Mouse (Mus musculus): ENCODE measurements around the gene Rita1.

Rita1 gene

DNA sequence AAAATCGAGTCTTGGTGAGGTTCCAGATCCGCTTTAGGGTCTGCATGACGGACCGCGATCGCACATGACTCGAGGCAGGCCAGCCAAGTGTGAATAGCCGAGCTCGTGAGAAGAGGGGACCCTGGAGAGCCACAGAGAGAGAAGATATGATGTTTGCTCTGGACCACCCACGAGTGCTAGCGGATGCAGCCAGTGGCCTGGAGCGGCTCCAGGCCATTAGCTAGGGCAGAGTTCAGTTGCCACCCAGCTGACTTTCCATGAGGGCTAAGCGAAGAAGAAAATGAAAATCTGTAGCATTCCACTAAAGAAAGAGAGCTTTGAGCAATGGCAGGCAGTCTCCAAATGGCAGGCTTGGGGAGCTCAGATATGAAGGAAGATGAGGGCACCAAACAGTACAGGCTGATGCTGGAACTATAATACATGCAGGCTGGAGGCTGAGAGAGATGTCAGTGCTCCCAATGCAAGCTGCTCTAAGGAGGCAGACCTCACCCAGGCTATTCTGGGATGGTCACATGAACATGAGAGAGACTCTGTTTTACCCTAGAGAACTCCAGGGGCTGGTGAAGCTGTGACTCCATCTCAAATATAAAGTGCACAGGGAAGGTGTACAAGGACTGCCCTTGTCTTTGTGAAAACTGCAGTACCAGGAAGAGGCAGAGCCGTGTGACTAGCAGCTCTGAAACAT, 41.2 kb downstream of the Rita1 start:
- in situ Hi-C loops (cut with MboI): no loop called here

DNA sequence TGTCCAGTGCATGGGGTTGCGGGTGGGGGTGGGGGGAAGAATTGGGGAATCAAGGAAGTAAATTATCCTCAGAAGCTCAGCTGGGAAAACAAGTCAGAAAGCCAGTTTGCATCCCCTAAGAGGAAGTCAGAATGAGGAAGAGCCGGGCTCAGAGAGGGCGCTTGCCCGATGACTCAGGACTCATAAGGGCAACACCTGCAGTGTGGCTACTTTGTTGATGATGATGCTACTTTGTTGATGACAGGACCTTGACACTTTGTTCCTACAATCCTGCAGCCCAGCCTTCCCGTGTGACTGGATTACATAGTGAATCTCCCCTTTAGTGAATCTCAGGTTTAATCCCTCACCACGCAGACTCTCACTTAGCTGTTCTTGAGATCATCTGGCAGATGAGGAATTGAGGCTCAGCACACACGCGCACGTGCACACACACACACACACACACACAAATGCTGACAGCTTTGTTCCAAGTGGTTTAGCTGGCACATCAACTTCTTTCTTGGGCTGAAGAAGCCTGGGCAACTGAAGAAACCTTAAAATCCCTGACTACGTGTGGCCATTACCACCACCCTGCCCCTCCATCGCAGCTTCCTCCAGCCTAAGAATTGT, 42.0 kb downstream of the Rita1 start:
- in situ Hi-C loops (cut with MboI): no loop called here

DNA sequence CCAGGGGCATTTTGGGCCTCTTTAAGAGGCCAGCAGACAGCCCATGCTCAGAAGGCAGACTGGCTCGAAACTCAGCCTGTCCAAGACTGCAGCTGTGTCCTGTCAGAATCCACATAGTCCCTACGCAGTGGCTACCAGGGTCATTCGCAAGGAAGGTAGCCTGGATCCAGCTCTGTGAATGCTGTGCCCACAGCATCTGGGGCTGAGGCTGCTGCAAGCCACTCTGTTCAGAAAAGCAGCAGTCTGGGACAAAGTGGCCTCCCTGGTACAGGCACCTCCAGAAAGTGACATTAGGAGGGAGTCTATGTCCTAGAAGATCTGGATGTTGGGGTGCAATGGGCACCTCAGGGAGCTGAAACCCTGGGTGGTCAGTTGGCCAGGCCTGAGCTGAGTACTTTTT, 42.6 kb downstream of the Rita1 start:
- in situ Hi-C loops (cut with MboI): no loop called here

GRCm38 (mm10) chr5:120568964-120569363, 43.4 kb downstream of the Rita1 start:
- in situ Hi-C loops (cut with MboI): no loop called here

- in situ Hi-C loops (cut with MboI): no loop called here
These were observed 44.0 kb downstream of the Rita1 start for GRCm38 (mm10) chr5:120568336-120568768.

GRCm38 (mm10) chr5:120567761-120568211, 44.6 kb downstream of the Rita1 start:
- in situ Hi-C loops (cut with MboI): no loop called here

GRCm38 (mm10) chr5:120567253-120567701, 45.1 kb downstream of the Rita1 start:
- in situ Hi-C loops (cut with MboI): no loop called here

DNA sequence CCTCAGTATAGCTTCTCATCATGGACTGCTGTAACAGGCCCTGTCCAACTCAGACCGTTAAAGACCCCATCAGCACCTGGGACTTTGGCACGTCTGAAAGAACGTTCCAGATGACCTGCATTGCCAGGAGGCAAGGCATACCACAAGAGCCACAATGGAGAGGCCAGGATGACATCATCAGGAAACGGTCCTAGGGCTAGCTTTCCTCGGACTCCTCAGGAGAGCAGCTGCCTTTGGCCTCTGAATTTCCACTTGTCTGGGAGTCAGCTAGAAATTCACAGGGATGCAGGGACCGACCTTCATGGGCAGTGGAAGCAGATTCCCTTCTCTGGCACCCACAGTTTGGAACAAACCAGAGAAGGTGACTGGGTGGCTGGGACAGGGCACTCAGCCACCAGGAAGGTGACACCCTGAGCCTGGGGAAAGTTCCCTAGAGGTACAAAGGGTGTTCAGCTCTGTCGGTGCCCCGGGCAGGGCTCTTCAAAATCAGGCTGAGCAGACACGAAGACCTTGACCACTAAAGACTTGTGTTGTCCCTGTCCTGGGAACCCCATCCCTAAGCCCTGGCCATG, 45.6 kb downstream of the Rita1 start:
- in situ Hi-C loops (cut with MboI): no loop called here

DNA sequence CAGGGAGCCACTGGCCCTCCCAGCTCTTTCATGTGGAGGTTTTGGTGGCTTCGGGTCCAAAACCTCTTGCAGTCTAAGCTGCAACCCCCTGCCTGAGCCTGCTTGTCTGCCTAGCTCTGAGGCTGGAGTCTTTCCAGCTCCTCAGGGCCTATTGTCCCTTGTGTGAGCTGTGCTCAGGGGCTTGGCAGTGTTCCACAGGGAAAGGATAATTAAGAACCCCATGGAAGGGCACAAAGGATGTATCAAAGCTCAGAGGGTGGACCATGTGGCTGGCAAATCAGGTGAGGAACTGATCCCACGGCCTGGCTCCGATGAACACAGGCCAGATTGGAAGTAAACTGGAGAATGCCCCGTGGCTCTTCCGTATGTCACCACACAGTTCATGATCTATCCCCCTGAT, 46.3 kb downstream of the Rita1 start:
- in situ Hi-C loops (cut with MboI): no loop called here

GRCm38 (mm10) chr5:120565171-120565905, 47.1 kb downstream of the Rita1 start:
- in situ Hi-C loops (cut with MboI): no loop called here

- in situ Hi-C loops (cut with MboI): no loop called here
These were observed 48.5 kb downstream of the Rita1 start for GRCm38 (mm10) chr5:120563914-120564311.

- in situ Hi-C loops (cut with MboI): no loop called here
These were observed 49.2 kb downstream of the Rita1 start for GRCm38 (mm10) chr5:120562956-120563913.

DNA sequence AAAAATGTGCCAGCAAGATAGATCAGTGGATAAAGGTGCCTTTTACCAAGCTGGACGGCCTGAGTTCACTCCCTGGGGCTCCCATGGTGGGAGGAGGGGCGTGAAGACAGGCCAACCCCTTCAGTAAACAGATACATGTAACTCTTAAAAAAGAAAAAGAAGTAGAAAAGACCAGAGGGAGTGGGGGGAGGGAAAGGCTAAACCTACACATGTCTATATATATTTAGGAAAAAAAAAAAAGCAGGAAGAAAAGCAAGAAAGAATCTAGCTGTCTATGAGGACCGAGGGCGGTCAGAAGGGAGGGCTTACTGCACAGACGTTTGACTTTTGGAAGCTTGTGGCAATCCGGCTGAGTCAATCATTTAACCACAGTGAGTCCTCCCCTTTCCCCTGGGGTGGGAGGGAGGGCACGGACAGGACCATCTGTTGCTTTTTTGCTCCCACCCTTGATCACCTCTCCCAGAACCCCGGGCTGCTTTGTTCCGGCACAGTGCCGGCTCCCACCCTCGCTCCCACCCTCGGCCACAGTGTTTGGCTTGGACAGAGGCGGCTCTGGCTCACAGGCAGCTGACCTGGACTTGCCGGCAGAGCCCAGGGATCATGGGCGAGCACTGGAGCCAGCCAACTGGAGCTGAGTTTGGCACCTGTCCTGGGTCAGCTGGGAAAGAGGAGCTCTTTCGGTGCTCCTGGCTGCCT, 51.6 kb downstream of the Rita1 start:
- in situ Hi-C loops (cut with MboI): no loop called here

- in situ Hi-C loops (cut with MboI): no loop called here
These were observed 52.2 kb downstream of the Rita1 start for GRCm38 (mm10) chr5:120560129-120560615.

DNA sequence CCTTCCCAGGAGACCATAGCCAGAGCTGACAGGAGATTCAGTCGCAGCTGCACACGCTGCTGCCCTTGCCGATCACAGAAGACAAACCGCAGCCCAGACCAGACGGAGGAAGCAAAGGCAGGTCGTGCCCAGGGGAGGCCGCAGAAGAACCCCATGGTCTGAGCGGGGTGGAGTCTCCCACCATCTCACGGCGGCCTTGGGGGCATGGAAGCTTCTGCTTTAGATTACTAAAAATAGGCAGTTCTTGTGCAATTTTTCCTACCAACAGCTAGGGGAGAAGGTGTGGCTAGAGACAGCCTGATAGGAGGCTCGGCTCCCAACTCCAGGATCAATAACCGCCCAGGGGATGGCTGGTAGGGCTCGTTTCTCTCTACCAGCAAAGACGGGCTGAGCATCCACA, 53.6 kb downstream of the Rita1 start:
- in situ Hi-C loops (cut with MboI): no loop called here

DNA sequence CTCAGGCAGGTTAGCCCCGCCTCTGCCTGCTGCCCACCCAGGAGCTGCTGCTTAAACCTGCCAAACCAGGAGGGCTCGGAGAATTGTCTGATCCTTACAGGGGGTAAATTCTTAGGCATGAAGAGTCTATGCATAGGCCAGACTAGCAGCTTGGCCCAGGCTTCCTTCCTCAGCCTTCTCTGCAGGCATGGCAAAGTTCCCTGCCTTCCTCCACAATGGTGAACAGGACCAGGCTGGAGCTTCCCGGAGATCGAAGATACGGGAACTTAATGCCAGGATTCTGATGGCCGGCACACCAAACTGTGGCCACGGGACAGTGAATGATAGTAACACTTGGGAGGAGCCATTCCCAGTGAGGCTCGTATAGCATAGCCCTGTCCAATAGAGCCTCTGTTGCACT, 54.3 kb downstream of the Rita1 start:
- in situ Hi-C loops (cut with MboI): no loop called here

DNA sequence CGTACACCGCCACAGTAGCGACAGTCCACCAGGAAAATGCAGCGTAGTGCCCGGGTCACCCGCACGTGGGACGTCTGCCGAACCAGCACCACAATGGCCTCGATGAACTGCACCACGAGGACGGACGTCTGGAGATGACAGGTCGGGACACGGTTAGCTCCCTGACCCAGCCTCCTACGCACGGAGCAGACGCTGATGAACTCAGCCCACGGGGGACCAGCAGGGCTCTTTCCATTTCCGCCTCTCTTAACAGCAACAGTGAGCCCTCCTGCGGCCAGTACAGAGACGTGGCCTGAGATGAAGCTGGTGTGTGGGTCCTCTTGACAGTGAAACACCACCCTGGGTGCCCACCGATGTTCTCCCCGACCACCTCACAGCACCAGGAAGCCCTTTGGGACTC, 56.5 kb downstream of the Rita1 start:
- in situ Hi-C loops (cut with MboI): no loop called here

GRCm38 (mm10) chr5:120550673-120551072, 61.7 kb downstream of the Rita1 start:
- in situ Hi-C loops (cut with MboI): no loop called here

- in situ Hi-C loops (cut with MboI): no loop called here
These were observed 62.3 kb downstream of the Rita1 start for GRCm38 (mm10) chr5:120550137-120550536.

- in situ Hi-C loops (cut with MboI): no loop called here
These were observed 64.0 kb downstream of the Rita1 start for GRCm38 (mm10) chr5:120548236-120548850.

Data from mature B cell (primary cell).